In genomic region chr8:56129357-56129756, GRCm38 (mm10) we compare ENCODE assay signal across 27 mouse cellular contexts.
"Had no signal": no experiment of that assay in that cellular context is flagged by ENCODE, and none has a peak within 500 bp of the region (broad histone marks: within the 10 kb centered on the region; RNA-seq: fewer than 3 reads in every experiment).

No protein-coding gene starts in this region.

- H3K4me3 ChIP-seq: gastrocnemius, adult 2 months; heart, embryonic 10.5 days; heart, embryonic 12.5 days; hindbrain, embryonic 10.5 days; hindbrain, embryonic 12.5 days; intestine, embryonic 15.5 days; limb, embryonic 13.5 days; limb, embryonic 15.5 days; liver, embryonic 12.5 days had no signal

- H3K9ac ChIP-seq: heart, embryonic 12.5 days; hindbrain, embryonic 12.5 days; hindbrain, embryonic 14.5 days; intestine, embryonic 15.5 days; limb, embryonic 13.5 days; limb, embryonic 15.5 days; liver, embryonic 12.5 days; liver, embryonic 14.5 days had no signal

- H3K27ac ChIP-seq: gastrocnemius, adult 2 months; heart, embryonic 10.5 days; hindbrain, embryonic 10.5 days; hindbrain, embryonic 12.5 days; hindbrain, embryonic 14.5 days; intestine, embryonic 15.5 days; kidney, postnatal 0 days; limb, embryonic 13.5 days; limb, embryonic 15.5 days; liver, embryonic 12.5 days; liver, embryonic 14.5 days had no signal

- H3K4me1 ChIP-seq: heart, embryonic 10.5 days; heart, embryonic 12.5 days; hindbrain, embryonic 10.5 days; hindbrain, embryonic 12.5 days; intestine, embryonic 15.5 days; limb, embryonic 13.5 days; limb, embryonic 15.5 days; liver, embryonic 12.5 days had no signal

- ATAC-seq: hindbrain, embryonic 16.5 days; inflammation-experienced regulatory T-cells, adult 6 months; intestine, embryonic 15.5 days; intestine, postnatal 0 days; liver, embryonic 12.5 days had no signal

- DNase-seq: gastrocnemius, adult 2 months; gastrocnemius, postnatal 10 days; gastrocnemius, postnatal 25 days; heart, adult 18-20 months; heart, postnatal 10 days; heart, postnatal 4 days; kidney, adult 18-20 months; kidney, adult 8-10 months; kidney, postnatal 14 days; kidney, postnatal 36 days; layer of hippocampus, adult 9-11 months; layer of hippocampus, postnatal 36 days; left cerebral cortex, postnatal 4 days had no signal

- H3K27me3 ChIP-seq: heart, embryonic 12.5 days; hindbrain, embryonic 12.5 days; intestine, embryonic 15.5 days; limb, embryonic 13.5 days; limb, embryonic 15.5 days; liver, embryonic 12.5 days had no signal

- H3K9me3 ChIP-seq: heart, embryonic 10.5 days; heart, embryonic 12.5 days; hindbrain, embryonic 10.5 days; hindbrain, embryonic 12.5 days; intestine, embryonic 15.5 days; limb, embryonic 13.5 days; limb, embryonic 15.5 days; liver, embryonic 12.5 days had no signal

- H3K4me2 ChIP-seq: heart, embryonic 12.5 days; hindbrain, embryonic 12.5 days; hindbrain, embryonic 14.5 days; intestine, embryonic 15.5 days; limb, embryonic 13.5 days; limb, embryonic 15.5 days; liver, embryonic 12.5 days had no signal

- H3K36me3 ChIP-seq: heart, embryonic 10.5 days; heart, embryonic 12.5 days; hindbrain, embryonic 10.5 days; hindbrain, embryonic 12.5 days; intestine, embryonic 15.5 days; limb, embryonic 13.5 days; limb, embryonic 15.5 days; liver, embryonic 12.5 days had no signal
